In the genomic region with DNA sequence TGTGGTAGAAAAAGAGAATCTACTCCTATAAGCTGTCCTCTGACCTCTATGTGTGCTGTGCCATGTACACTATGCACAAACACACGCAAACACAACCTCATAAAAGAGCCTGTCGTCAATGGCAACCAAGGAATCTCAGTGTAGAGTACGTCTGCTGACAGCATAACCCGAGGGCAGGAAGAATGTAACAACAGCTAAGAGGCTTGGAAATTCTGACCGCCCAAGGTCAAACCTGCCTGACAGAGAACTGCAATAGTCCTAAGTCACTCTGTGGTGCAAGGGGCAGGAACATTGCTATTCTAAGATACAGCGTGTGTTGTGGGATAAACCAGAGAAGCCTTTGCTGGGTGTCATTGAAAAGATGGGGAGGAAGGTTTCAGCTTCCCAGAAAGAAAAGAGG, we compare ENCODE assay signal across 10 mouse cellular contexts.
DNase-seq lines count a peak whose midpoint lies in the region; ATAC-seq lines count a peak whose summit lies in the region.
"Had no signal": no experiment of that assay in that cellular context is flagged by ENCODE, and none has a peak within 500 bp of the region (broad histone marks: within the 10 kb centered on the region; RNA-seq: fewer than 3 reads in every experiment).

No protein-coding gene starts in this region.

- peaks cover 18% of the 10 kb centered on the region for H3K4me1 ChIP-seq in midbrain, embryonic 15.5 days
- peaks cover 3% of the 10 kb centered on the region; the same call in 1 of the 2 replicates for H3K4me1 ChIP-seq in midbrain, embryonic 16.5 days (ENCODE audit: control insufficient read depth, insufficient read depth, low read length)
- H3K4me1 ChIP-seq in intestine, embryonic 16.5 days (ENCODE audit: control insufficient read depth, insufficient read depth, low read length) = peaks cover 38% of the 10 kb centered on the region

- H3K27me3 ChIP-seq in midbrain, embryonic 15.5 days (replicated peaks) = no peaks in the 10 kb centered on the region
- H3K27me3 ChIP-seq in midbrain, embryonic 16.5 days (ENCODE audit: control insufficient read depth, insufficient read depth, low read depth, low read length) = no peaks in the 10 kb centered on the region
- no peaks in the 10 kb centered on the region for H3K27me3 ChIP-seq in intestine, embryonic 16.5 days (replicated peaks; ENCODE audit: control insufficient read depth, insufficient read depth, low read length)
- H3K27me3 ChIP-seq: midbrain, embryonic 12.5 days had no signal

- no peak overlapping the region for H3K4me3 ChIP-seq in midbrain, embryonic 15.5 days
- no peak overlapping the region for H3K4me3 ChIP-seq in midbrain, embryonic 16.5 days (ENCODE audit: low read depth, low read length)
- no peak overlapping the region for H3K4me3 ChIP-seq in intestine, embryonic 16.5 days (ENCODE audit: low read length)
- H3K4me3 ChIP-seq: midbrain, embryonic 12.5 days had no signal

- ATAC-seq in midbrain, embryonic 15.5 days (replicated peaks) = no peak
- no peak for ATAC-seq in midbrain, embryonic 16.5 days
- ATAC-seq in intestine, embryonic 16.5 days = peak; percentile 28; the same call in 1 of the 2 replicates

- DNase-seq in embryo, embryonic 11 days = peak; percentile 22
- DNase-seq in embryo, embryonic 10 days (ENCODE audit: low spot score) = no peak
- peak; percentile 32 for DNase-seq in mesoderm, embryonic 11.5 days (ENCODE audit: low read depth, low spot score)
- DNase-seq in thymus, postnatal 4 days = no peak
- DNase-seq in cerebellum, adult 8-10 months = no peak
- DNase-seq: cerebellum, adult 9-10 months had no signal

- H3K9me3 ChIP-seq in midbrain, embryonic 15.5 days = no peaks in the 10 kb centered on the region
- no peaks in the 10 kb centered on the region for H3K9me3 ChIP-seq in midbrain, embryonic 16.5 days (replicated peaks; ENCODE audit: control insufficient read depth, low read length, poor library complexity, severe bottlenecking)
- H3K9me3 ChIP-seq in intestine, embryonic 16.5 days (ENCODE audit: control insufficient read depth, low read length) = peaks cover 2% of the 10 kb centered on the region; the same call in 1 of the 2 replicates
- H3K9me3 ChIP-seq: midbrain, embryonic 12.5 days had no signal

- 0 out of 2 replicates have a peak, but pooled peaks cover 3% of the 10 kb centered on the region for H3K36me3 ChIP-seq in midbrain, embryonic 15.5 days (replicated peaks)
- H3K36me3 ChIP-seq in midbrain, embryonic 16.5 days (ENCODE audit: control insufficient read depth, insufficient read depth, low read length) = peaks cover 7% of the 10 kb centered on the region
- H3K36me3 ChIP-seq in intestine, embryonic 16.5 days (ENCODE audit: control insufficient read depth, insufficient read depth, low read length) = no peaks in the 10 kb centered on the region
- H3K36me3 ChIP-seq: midbrain, embryonic 12.5 days had no signal

- H3K27ac ChIP-seq in midbrain, embryonic 15.5 days = 0 out of 2 replicates have a peak overlapping the region, but pooled peaks have one; percentile 26
- no peak overlapping the region for H3K27ac ChIP-seq in midbrain, embryonic 16.5 days (ENCODE audit: low read length)
- peak overlapping the region; percentile 36; the same call in 1 of the 2 replicates for H3K27ac ChIP-seq in intestine, embryonic 16.5 days (ENCODE audit: low read length)
- H3K27ac ChIP-seq: midbrain, embryonic 12.5 days had no signal

- no peak overlapping the region for H3K9ac ChIP-seq in midbrain, embryonic 15.5 days
- no peak overlapping the region for H3K9ac ChIP-seq in midbrain, embryonic 16.5 days (ENCODE audit: low read depth, low read length)
- no peak overlapping the region for H3K9ac ChIP-seq in intestine, embryonic 16.5 days (ENCODE audit: low read depth, low read length)
- H3K9ac ChIP-seq: midbrain, embryonic 12.5 days had no signal

- WGBS in midbrain, embryonic 15.5 days = 38% methylated on average over 6 of the region's 6 CpGs
- WGBS in midbrain, embryonic 16.5 days = 45% methylated on average over 6 of the region's 6 CpGs
- WGBS in intestine, embryonic 16.5 days = 20% methylated on average over 6 of the region's 6 CpGs

- no peak overlapping the region for H3K4me2 ChIP-seq in midbrain, embryonic 15.5 days
- no peak overlapping the region for H3K4me2 ChIP-seq in midbrain, embryonic 16.5 days (ENCODE audit: low read length)
- no peak overlapping the region for H3K4me2 ChIP-seq in intestine, embryonic 16.5 days (ENCODE audit: low read depth, low read length)
- H3K4me2 ChIP-seq: midbrain, embryonic 12.5 days had no signal

Comparison
In these comparisons a context has a peak if more than half of its experiments do, and no peak if none do; other contexts are left out.
1. DNase-seq: peak in embryo, embryonic 11 days (single experiment) and mesoderm, embryonic 11.5 days (single experiment); none in embryo, embryonic 10 days (single experiment), thymus, postnatal 4 days (single experiment) and cerebellum, adult 8-10 months (single experiment).